Mouse (Mus musculus) cerebellum, adult 2 months (tissue): ENCODE data around the gene Prg2.

Source experiments
- CTCF ChIP-seq: fragments of 200-500 bp; IDR thresholded peaks from 2 replicates; pipeline ENCODE4 v1.5.1; 2011; ENCODE audit warnings: low read depth, mild to moderate bottlenecking, control low read depth, low read length, moderate library complexity, borderline replicate concordance; ENCODE audit not compliant: insufficient read depth
- POLR2A ChIP-seq: fragments of 200-500 bp; IDR thresholded peaks from 2 replicates; pipeline ENCODE4 v1.6.1; 2011; ENCODE audit warnings: low read length, control low read depth, borderline replicate concordance; ENCODE audit not compliant: insufficient read depth

- TF ChIP-seq POLR2A: no peak
- TF ChIP-seq CTCF: no peak
Measured at GRCm38 (mm10) chr2:84948252-84948651, 32.0 kb upstream of the Prg2 start.
